Mouse (Mus musculus): Measurements from ENCODE around the gene Sntg2.

- no peak for TF ChIP-seq POLR2A (IDR thresholded peaks at IDR 0.05; ENCODE audit: insufficient read length, low read depth)
- no peak for TF ChIP-seq MAX (IDR thresholded peaks at IDR 0.05; ENCODE audit: low read depth)
- TF ChIP-seq TCF3 (IDR thresholded peaks at IDR 0.05; ENCODE audit: insufficient read length, low read depth) = no peak
- no peak for TF ChIP-seq CEBPB (IDR thresholded peaks at IDR 0.05; ENCODE audit: insufficient read depth, poor library complexity, severe bottlenecking)
- TF ChIP-seq TCF12 (IDR thresholded peaks at IDR 0.05; ENCODE audit: insufficient read depth, poor library complexity, severe bottlenecking) = no peak
- no peak for TF ChIP-seq REST (IDR thresholded peaks at IDR 0.05; ENCODE audit: insufficient read depth, insufficient read length)
- no peak for TF ChIP-seq E2F4 (IDR thresholded peaks at IDR 0.05; ENCODE audit: insufficient read depth)
- TF ChIP-seq USF1 (IDR thresholded peaks at IDR 0.05; ENCODE audit: low read depth) = no peak
- TF ChIP-seq MYOD1 (IDR thresholded peaks at IDR 0.05; ENCODE audit: control insufficient read depth in 1 of 3, insufficient read length in 2 of 3, low read depth in 2 of 3) = no peak
These were observed 164.6 kb downstream of the Sntg2 start for GRCm38 (mm10) chr12:30208527-30208926.

Data from myocyte (in vitro differentiated cells).